Mouse (Mus musculus): Measurements from ENCODE around the gene Slbp.

- TF ChIP-seq POLR2A (IDR thresholded peaks at IDR 0.05; ENCODE audit: control insufficient read depth, extremely low read depth, insufficient read depth, low read length, poor library complexity) = no peak
- no peak for TF ChIP-seq CTCF (IDR thresholded peaks at IDR 0.05; ENCODE audit: borderline replicate concordance, control insufficient read depth, extremely low read depth, insufficient read depth, low read length, poor library complexity)
Measured at GRCm38 (mm10) chr5:33695718-33696121, 43.3 kb upstream of the Slbp start.
